Mouse (Mus musculus): ENCODE data around the gene Tmem160.

Tmem160 gene

DNA sequence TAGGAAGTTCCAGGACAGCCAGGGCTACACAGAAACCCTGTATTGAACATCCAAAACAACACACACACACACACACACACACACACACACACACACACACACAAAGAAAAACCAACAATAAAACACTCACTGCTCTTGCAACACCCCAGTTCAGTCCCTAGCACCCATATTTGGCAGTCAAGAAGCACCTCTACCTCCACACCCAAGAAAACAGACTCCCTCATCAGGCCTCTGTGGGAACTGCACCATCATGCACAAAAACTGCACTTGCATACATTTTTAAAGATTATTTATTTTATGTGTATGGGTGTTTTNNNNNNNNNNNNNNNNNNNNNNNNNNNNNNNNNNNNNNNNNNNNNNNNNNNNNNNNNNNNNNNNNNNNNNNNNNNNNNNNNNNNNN lies 11.3 kb upstream of the Tmem160 start:
- DNase-seq (ENCODE audit: low spot score in 2 of 2) = no peak

GRCm38 (mm10) chr7:16451656-16452055 lies 923 bp upstream of the Tmem160 start:
- no peak for DNase-seq (ENCODE audit: low spot score in 2 of 2)

DNA sequence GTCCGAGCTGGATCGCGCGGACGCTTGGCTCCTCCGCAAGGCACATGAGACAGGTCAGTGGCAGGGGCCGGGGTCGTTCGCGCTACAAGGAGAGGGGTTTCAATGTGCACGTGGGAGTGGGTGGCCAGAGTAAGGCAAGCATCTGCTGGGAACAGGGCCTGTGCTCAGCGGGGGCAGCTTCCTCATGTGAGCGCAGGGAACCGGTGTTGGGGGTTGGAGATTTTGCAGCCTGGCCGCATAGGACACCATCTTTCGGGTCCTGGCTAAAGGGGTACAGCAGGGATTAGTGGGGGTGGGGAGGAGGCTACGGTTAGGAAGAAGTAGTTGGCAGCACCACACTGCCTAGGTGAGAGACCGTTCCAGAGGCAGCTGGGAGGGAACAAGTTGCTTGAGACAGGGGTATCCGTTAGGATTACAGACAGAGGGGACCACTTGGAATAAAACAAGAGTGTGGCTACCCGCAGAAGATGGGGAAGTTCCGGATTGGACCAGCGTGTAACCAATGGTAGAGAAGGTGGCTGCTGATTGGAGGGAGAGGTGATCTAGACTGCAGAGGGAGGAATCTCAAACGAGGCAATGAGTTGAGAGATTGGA lies 636 bp downstream of the Tmem160 start:
- peak; percentile 36 to 74 for DNase-seq (ENCODE audit: low spot score in 2 of 2)

GRCm38 (mm10) chr7:16455016-16455415 lies 2.4 kb downstream of the Tmem160 start:
- no peak for DNase-seq (ENCODE audit: low spot score in 2 of 2)

DNA sequence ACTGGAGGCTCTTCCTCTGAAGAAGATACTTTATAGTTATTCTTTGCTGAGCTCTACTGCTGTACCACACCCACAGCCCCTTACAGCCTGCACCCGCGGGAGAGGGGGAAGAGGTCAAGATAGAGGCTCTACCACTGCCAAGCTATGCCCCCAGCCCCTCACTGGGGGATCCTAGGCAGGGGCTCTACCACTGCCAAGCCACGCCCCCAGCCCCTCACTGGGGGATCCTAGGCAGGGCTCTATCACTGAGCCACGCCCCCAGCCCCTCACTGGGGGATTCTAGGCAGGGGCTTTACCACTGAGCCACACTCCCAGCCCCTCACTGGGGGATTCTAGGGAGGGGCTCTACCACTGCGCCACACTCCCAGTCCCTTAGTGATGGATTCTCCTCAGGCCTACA lies 3.7 kb downstream of the Tmem160 start:
- no peak for DNase-seq (ENCODE audit: low spot score in 2 of 2)

GRCm38 (mm10) chr7:16460566-16460965 lies 8.0 kb downstream of the Tmem160 start:
- DNase-seq (ENCODE audit: low spot score in 2 of 2) = no peak

- no peak for DNase-seq (ENCODE audit: low spot score in 2 of 2)
Observed at GRCm38 (mm10) chr7:16461151-16461550, 8.6 kb downstream of the Tmem160 start.

DNA sequence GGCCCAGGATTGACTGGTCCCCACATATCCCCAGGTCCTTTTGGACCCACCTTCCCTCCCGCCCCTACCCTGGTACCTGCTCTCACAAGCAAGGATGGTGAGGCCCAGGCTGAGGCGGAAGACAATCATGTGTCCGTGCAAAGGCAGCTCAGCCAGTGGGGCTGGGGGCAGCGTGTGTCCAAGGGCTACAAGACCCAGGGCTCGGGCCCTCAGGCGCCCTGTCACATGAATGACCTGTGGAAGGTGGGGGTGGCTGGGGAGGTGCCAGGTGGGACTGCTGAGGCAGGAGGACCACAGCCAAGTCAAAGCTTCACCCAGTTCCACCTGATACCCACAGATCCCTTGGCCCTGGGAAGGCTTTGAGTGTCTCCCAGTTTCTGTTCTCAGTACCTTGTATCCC lies 9.1 kb downstream of the Tmem160 start:
- DNase-seq (ENCODE audit: low spot score in 2 of 2) = no peak

GRCm38 (mm10) chr7:16463214-16463613 lies 10.6 kb downstream of the Tmem160 start:
- DNase-seq (ENCODE audit: low spot score in 2 of 2) = peak in 1 of 2 experiments; percentile 80

DNA sequence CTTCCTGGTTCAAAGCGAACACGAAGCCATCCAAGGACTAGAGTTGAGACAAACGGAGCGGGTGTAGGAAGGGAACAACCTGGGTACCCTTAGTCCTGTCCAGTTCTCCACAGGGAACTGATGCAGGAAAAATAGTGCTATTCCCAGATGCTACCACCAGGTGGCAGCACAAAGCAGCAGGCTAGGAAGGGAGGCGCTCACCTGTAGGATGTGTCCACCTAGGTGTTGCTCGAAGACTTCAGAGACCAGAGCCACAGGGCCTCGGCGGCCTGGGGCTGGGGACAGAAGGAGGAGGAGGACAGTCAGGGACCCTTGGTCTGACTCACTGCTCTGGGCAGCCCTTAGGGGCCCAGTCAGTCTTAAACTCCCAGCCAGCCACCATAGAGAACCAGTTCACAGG lies 12.6 kb downstream of the Tmem160 start:
- peak in 1 of 2 experiments; percentile 69 for DNase-seq (ENCODE audit: low spot score in 2 of 2)

- DNase-seq (ENCODE audit: low spot score in 2 of 2) = no peak
Observed at GRCm38 (mm10) chr7:16465568-16465967, 13.0 kb downstream of the Tmem160 start.

- no peak for DNase-seq (ENCODE audit: low spot score in 2 of 2)
Observed at GRCm38 (mm10) chr7:16466565-16466964, 14.0 kb downstream of the Tmem160 start.

DNA sequence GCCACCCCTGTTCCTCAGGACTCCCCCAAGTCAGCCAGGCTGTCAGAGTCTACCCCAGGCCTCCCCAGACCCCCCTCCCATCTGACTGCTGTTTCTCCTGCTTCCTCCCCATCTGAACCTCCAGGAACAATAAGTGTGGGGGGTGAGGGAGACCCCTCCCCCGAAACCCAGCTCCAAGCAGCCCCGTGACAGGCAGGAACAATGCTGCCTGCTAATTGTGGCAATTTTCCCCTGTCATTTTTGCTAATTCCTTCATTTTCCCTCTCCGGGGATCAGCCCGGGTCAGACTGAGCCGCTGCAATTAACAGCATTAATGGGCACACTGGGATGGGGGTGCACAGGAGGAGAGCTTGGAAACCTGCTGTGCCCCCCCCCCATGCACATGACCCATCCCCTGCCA lies 15.5 kb downstream of the Tmem160 start:
- no peak for DNase-seq (ENCODE audit: low spot score in 2 of 2)

GRCm38 (mm10) chr7:16471549-16471948 lies 19.0 kb downstream of the Tmem160 start:
- DNase-seq (ENCODE audit: low spot score in 2 of 2) = no peak

GRCm38 (mm10) chr7:16472116-16472709 lies 19.6 kb downstream of the Tmem160 start:
- no peak for DNase-seq (ENCODE audit: low spot score in 2 of 2)

DNA sequence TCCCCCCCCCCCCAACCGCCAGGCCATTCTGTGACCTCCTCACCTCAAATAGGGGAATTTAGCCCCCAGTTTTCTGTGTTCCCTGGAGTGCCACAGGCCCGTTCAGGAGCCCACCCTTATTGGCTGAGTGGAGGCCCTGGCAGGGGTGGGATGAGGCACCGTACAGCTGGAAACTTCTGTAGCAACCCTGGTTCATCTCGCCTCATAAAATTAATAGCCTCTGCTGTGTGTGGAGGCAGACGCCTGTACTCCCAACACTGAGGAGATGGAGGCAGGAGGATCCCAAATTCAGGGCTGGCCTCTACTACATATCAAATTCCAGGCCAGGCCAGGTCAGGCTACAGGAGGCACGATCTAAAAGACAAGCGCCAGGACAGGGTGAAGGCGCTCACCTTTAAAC lies 21.3 kb downstream of the Tmem160 start:
- no peak for DNase-seq (ENCODE audit: low spot score in 2 of 2)

- no peak for DNase-seq (ENCODE audit: low spot score in 2 of 2)
Observed at GRCm38 (mm10) chr7:16474445-16474844, 21.9 kb downstream of the Tmem160 start.

DNA sequence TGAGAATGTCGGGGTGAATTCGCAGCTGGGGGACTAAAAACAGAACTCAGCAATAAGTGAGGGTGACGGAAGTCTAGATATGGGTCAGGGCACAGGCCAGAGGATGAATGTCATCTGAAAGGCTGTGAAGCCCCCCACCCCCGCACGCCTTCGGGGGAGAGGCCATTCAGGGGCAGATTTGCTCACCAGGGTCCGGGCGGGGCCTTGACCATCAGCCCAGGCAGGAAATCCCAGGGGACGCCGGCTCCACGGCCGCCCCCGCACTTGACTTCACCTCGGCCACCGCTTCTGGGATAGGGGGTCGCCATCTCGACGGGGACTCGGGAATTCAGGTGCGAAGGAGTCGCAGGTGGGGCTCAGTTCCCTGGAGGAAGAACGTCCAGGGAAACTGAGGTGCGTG lies 22.7 kb downstream of the Tmem160 start:
- DNase-seq (ENCODE audit: low spot score in 2 of 2) = no peak

GRCm38 (mm10) chr7:16475764-16476599 lies 23.4 kb downstream of the Tmem160 start:
- DNase-seq (ENCODE audit: low spot score in 2 of 2) = no peak

DNA sequence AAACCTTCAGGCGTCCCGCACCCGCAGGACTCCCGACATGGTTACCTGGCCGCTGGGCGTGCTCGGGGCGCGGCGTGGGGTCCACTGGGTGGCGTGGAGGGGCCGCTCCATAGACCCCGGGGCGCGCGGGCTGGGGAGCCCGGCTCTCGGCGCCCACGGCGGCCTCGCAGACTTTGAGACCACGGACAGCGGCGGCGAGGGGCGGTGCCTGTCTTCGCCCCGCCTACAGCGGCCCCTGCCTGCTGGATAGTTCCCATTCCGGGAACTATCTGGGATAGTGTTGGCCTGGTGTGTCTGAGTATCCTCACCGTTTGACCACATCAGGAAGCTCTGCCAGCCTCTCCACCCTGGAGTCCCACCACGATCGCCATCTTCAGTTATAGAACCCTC lies 24.0 kb downstream of the Tmem160 start:
- DNase-seq (ENCODE audit: low spot score in 2 of 2) = no peak

GRCm38 (mm10) chr7:16477628-16478027 lies 25.0 kb downstream of the Tmem160 start, which contains the start of gene Npas1:
Npas1 (minus strand) TSS chr7:16477728.
- no peak for DNase-seq (ENCODE audit: low spot score in 2 of 2)

DNA sequence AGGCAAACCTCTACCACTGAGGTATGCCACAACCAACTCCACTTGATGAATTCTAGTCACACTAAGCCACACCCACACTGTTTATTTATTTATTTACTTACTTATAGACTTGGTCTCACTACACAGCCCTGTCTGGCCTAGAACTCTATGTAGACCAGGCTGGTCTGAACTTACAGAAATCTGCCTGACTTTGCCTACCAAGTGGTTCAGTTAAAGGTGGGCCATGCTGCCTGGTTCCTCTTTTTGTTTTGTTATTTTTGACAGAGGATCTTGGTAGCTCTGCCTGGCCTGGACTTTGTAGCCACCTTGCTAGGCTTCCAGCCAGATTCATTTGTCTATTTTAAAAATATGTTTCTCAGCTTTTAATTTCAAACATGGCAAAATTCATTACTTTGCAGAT lies 36.2 kb downstream of the Tmem160 start:
- no peak for DNase-seq (ENCODE audit: low spot score in 2 of 2)

- DNase-seq (ENCODE audit: low spot score in 2 of 2) = no peak
Observed at GRCm38 (mm10) chr7:16489948-16490347, 37.4 kb downstream of the Tmem160 start.
